Mouse (Mus musculus): Measurements from ENCODE around the gene Frmd4b. TPM values are rescaled to one million over a fixed set of nuclear protein-coding genes. Genes with fewer than 3 reads are reported as not detected.

Gene Frmd4b
- total RNA-seq, 1 experiment, result 2.1 TPM

- Histone ChIP-seq H3K4me3 (ENCODE audit: insufficient read depth in 1 of 2, low read depth in 1 of 2, low read length in 2 of 2, poor library complexity in 1 of 2, severe bottlenecking in 1 of 2) (no peak overlapping the region), H3K4me1 (ENCODE audit: control insufficient read depth in 2 of 2, insufficient read depth in 2 of 2, low read length in 2 of 2, poor library complexity in 1 of 2) (no peaks in the 10 kb centered on the region), H3K27ac (ENCODE audit: insufficient read depth, low read depth, low read length, poor library complexity, severe bottlenecking) (no peak overlapping the region), H3K36me3 (ENCODE audit: control insufficient read depth, insufficient read depth, low read length, poor library complexity, severe bottlenecking) (no peaks in the 10 kb centered on the region), H3K9me3 (ENCODE audit: control insufficient read depth, insufficient read depth, low read depth, low read length) (no peaks in the 10 kb centered on the region), H3K9ac (ENCODE audit: insufficient read depth, low read depth, low read length, poor library complexity, severe bottlenecking) (no peak overlapping the region)
- TF ChIP-seq MAFK (IDR thresholded peaks at IDR 0.05; ENCODE audit: insufficient read depth, low read depth, low read length), result no peak
- TF ChIP-seq ZNF384 (IDR thresholded peaks at IDR 0.05; ENCODE audit: low read depth, low read length), result no peak
- TF ChIP-seq ZC3H11A (IDR thresholded peaks at IDR 0.05; ENCODE audit: borderline replicate concordance, low read depth, low read length), result no peak
- no peak for TF ChIP-seq HCFC1 (IDR thresholded peaks at IDR 0.05; ENCODE audit: borderline replicate concordance, insufficient read depth, low read length)
- no peak for TF ChIP-seq CHD2 (IDR thresholded peaks at IDR 0.05; ENCODE audit: low read depth, low read length)
- DNase-seq (ENCODE audit: low read depth, low spot score), result no peak
- in situ Hi-C loops (cut with MboI; ENCODE audit: low sequenced_read_pairs in 2 of 2, unreplicated experiment in 2 of 2), result no loop called here
These were observed 317.2 kb downstream of the Frmd4b start for GRCm38 (mm10) chr6:97300180-97300579.

DNA sequence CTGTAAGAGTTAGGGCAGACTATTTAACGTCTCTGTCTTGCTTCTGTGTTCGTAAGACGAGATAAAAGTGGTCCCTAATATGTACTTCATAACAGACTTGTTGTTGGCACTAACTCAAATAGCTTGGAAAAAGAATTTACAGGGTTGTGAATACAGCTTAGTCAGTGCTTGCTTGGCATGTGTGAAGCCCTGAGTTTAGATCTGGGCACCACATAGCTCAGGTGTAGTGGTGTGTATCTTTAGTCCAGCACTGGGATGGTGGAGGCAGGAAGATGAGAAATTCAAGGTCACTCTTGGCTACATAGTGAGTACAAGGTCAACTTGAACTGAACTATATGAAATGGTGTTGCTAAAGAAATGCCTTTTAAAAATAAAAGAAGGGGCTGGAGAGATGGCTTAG is 320.2 kb downstream of the Frmd4b start:
- H3K4me3 ChIP-seq (ENCODE audit: insufficient read depth in 1 of 2, low read depth in 1 of 2, low read length in 2 of 2, poor library complexity in 1 of 2, severe bottlenecking in 1 of 2), result no peak overlapping the region
- no peak for TF ChIP-seq ZNF384 (IDR thresholded peaks at IDR 0.05; ENCODE audit: low read depth, low read length)
- TF ChIP-seq CHD2 (IDR thresholded peaks at IDR 0.05; ENCODE audit: low read depth, low read length), result no peak
- no peak for TF ChIP-seq ZC3H11A (IDR thresholded peaks at IDR 0.05; ENCODE audit: borderline replicate concordance, low read depth, low read length)
- TF ChIP-seq HCFC1 (IDR thresholded peaks at IDR 0.05; ENCODE audit: borderline replicate concordance, insufficient read depth, low read length), result no peak
- TF ChIP-seq MAFK (IDR thresholded peaks at IDR 0.05; ENCODE audit: insufficient read depth, low read depth, low read length), result no peak
- DNase-seq (ENCODE audit: low read depth, low spot score), result no peak
- no peak overlapping the region for H3K9ac ChIP-seq (ENCODE audit: insufficient read depth, low read depth, low read length, poor library complexity, severe bottlenecking)
- H3K27ac ChIP-seq (ENCODE audit: insufficient read depth, low read depth, low read length, poor library complexity, severe bottlenecking), result no peak overlapping the region
- no peaks in the 10 kb centered on the region for H3K36me3 ChIP-seq (ENCODE audit: control insufficient read depth, insufficient read depth, low read length, poor library complexity, severe bottlenecking)
- in situ Hi-C loops (cut with MboI; ENCODE audit: low sequenced_read_pairs in 2 of 2, unreplicated experiment in 2 of 2), result no loop called here
- no peaks in the 10 kb centered on the region for H3K9me3 ChIP-seq (ENCODE audit: control insufficient read depth, insufficient read depth, low read depth, low read length)
- H3K4me1 ChIP-seq (ENCODE audit: control insufficient read depth in 2 of 2, insufficient read depth in 2 of 2, low read length in 2 of 2, poor library complexity in 1 of 2), result no peaks in the 10 kb centered on the region

GRCm38 (mm10) chr6:97295866-97296527 is 321.3 kb downstream of the Frmd4b start:
- TF ChIP-seq CHD2 (IDR thresholded peaks at IDR 0.05; ENCODE audit: low read depth, low read length) (no peak), HCFC1 (IDR thresholded peaks at IDR 0.05; ENCODE audit: borderline replicate concordance, insufficient read depth, low read length) (no peak), ZNF384 (IDR thresholded peaks at IDR 0.05; ENCODE audit: low read depth, low read length) (no peak), MAFK (IDR thresholded peaks at IDR 0.05; ENCODE audit: insufficient read depth, low read depth, low read length) (no peak), ZC3H11A (IDR thresholded peaks at IDR 0.05; ENCODE audit: borderline replicate concordance, low read depth, low read length) (no peak)
- in situ Hi-C loops (cut with MboI; ENCODE audit: low sequenced_read_pairs in 2 of 2, unreplicated experiment in 2 of 2), result no loop called here
- Histone ChIP-seq H3K27ac (ENCODE audit: insufficient read depth, low read depth, low read length, poor library complexity, severe bottlenecking) (no peak overlapping the region), H3K4me3 (ENCODE audit: insufficient read depth in 1 of 2, low read depth in 1 of 2, low read length in 2 of 2, poor library complexity in 1 of 2, severe bottlenecking in 1 of 2) (no peak overlapping the region), H3K4me1 (ENCODE audit: control insufficient read depth in 2 of 2, insufficient read depth in 2 of 2, low read length in 2 of 2, poor library complexity in 1 of 2) (no peaks in the 10 kb centered on the region), H3K36me3 (ENCODE audit: control insufficient read depth, insufficient read depth, low read length, poor library complexity, severe bottlenecking) (no peaks in the 10 kb centered on the region), H3K9ac (ENCODE audit: insufficient read depth, low read depth, low read length, poor library complexity, severe bottlenecking) (no peak overlapping the region), H3K9me3 (ENCODE audit: control insufficient read depth, insufficient read depth, low read depth, low read length) (no peaks in the 10 kb centered on the region)
- no peak for DNase-seq (ENCODE audit: low read depth, low spot score)

DNA sequence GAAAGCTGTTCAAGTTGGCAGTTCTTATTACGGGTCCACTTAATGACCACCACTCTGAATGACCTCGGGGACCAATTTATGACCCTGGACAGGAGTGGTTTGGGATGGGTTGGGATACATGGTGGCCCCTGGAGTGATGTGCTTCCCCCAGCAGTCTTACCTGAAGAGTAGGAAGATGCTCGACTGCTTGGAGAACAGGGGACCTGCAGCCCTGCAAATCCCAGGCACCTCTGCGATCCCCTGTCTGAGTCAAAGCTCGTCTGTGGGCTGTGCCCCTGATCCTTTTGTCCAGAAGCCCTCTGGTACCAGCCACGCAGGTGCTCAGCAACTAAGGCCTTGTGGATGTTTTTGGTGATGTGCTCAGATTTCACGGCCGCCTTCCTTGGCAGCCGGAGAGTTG is 321.9 kb downstream of the Frmd4b start:
- TF ChIP-seq CHD2 (IDR thresholded peaks at IDR 0.05; ENCODE audit: low read depth, low read length) (no peak), HCFC1 (IDR thresholded peaks at IDR 0.05; ENCODE audit: borderline replicate concordance, insufficient read depth, low read length) (no peak), ZNF384 (IDR thresholded peaks at IDR 0.05; ENCODE audit: low read depth, low read length) (no peak)
- DNase-seq (ENCODE audit: low read depth, low spot score), result no peak
- no peak overlapping the region for H3K4me3 ChIP-seq (ENCODE audit: insufficient read depth in 1 of 2, low read depth in 1 of 2, low read length in 2 of 2, poor library complexity in 1 of 2, severe bottlenecking in 1 of 2)
- no peaks in the 10 kb centered on the region for H3K4me1 ChIP-seq (ENCODE audit: control insufficient read depth in 2 of 2, insufficient read depth in 2 of 2, low read length in 2 of 2, poor library complexity in 1 of 2)
- H3K9me3 ChIP-seq (ENCODE audit: control insufficient read depth, insufficient read depth, low read depth, low read length), result no peaks in the 10 kb centered on the region
- no peak overlapping the region for H3K9ac ChIP-seq (ENCODE audit: insufficient read depth, low read depth, low read length, poor library complexity, severe bottlenecking)
- in situ Hi-C loops (cut with MboI; ENCODE audit: low sequenced_read_pairs in 2 of 2, unreplicated experiment in 2 of 2), result no loop called here
- no peaks in the 10 kb centered on the region for H3K36me3 ChIP-seq (ENCODE audit: control insufficient read depth, insufficient read depth, low read length, poor library complexity, severe bottlenecking)
- no peak overlapping the region for H3K27ac ChIP-seq (ENCODE audit: insufficient read depth, low read depth, low read length, poor library complexity, severe bottlenecking)
